Mouse (Mus musculus) G1E (cell line): ENCODE results near the gene Hmgn3.

ENCODE experiments used
- CTCF ChIP-seq: IDR thresholded peaks from 2 replicates; pipeline ENCODE4 v1.5.1; 2012; ENCODE audit warnings: low read depth, low read length, inconsistent platforms, mixed read lengths
- POLR2AphosphoS5 ChIP-seq: IDR thresholded peaks from 2 replicates; pipeline ENCODE4 v1.6.1; 2012; ENCODE audit warnings: low read depth, low read length, inconsistent platforms; ENCODE audit not compliant: insufficient replicate concordance

DNA sequence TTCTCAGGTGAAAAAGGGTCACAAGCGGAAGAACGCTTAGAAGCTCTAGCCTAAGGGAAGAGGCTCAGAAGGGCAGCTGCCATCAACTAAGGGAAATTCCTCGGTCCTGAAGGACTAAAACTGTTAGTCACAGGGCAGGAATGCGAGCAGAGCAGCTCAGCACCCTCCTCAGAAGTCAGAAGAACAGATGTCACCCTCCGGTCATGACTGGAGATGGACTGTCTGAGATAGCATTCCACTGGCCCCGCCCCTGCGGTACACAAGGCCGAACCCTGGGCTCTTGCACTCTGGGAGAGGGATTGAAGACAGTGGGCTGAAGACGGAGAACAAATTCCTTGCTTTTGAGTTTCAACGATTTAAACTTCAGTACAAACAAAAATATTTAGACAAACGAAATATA lies 85.2 kb downstream of the Hmgn3 start:
- no peak for TF ChIP-seq POLR2AphosphoS5
- TF ChIP-seq CTCF: no peak
